Mouse (Mus musculus): ENCODE measurements at regions not wholly inside any gene's neighbourhood (a gene's known extent, or its start where the extent isn't known, plus 50 kb on each side); places are given as distances from the start of the nearest gene placed in this dataset.

- TF ChIP-seq EP300 (IDR thresholded peaks at IDR 0.05; ENCODE audit: insufficient read depth, low read depth, low read length) (no peak), CTCF (IDR thresholded peaks at IDR 0.05) (no peak)
Observed at GRCm38 (mm10) chr15:62937756-62938155, 907.2 kb downstream of the Gsdmc2 start.

Data from heart, adult 2 months (tissue).